Mouse (Mus musculus) forebrain, embryonic 14.5 days (tissue): ENCODE measurements around the gene Hist1h3c. TPM values are rescaled to one million over a fixed set of nuclear protein-coding genes. Genes with fewer than 3 reads are reported as not detected.

Source experiments
- ATAC-seq: fragments of 200-750 bp; cut with Nextera tagmentation; 2 replicates; pipeline ENCODE4 v1.8.0; 2017; ENCODE audit warnings: mild to moderate bottlenecking, moderate library complexity
- DNase-seq: peaks from one replicate; pipeline ENCODE4 v3.0.0-alpha.2; 2015; ENCODE audit warnings: low spot score
- H3K27ac ChIP-seq: fragments of 300-500 bp; sonication (generic); 2 replicates; pipeline ENCODE4 v1.5.1; 2014; ENCODE audit warnings: low read depth, mild to moderate bottlenecking, control low read depth, low read length, moderate library complexity
- H3K27me3 ChIP-seq: fragments of 300-500 bp; sonication (generic); replicated peaks from 2 replicates; pipeline ENCODE4 v1.6.1; 2014; ENCODE audit warnings: low read length, control low read depth, mixed read lengths; ENCODE audit not compliant: control insufficient read depth, insufficient read depth
- H3K36me3 ChIP-seq: fragments of 300-500 bp; sonication (generic); 2 replicates; pipeline ENCODE4 v1.6.1; 2014; ENCODE audit warnings: low read length, control low read depth; ENCODE audit not compliant: control insufficient read depth, insufficient read depth
- H3K4me1 ChIP-seq: fragments of 300-500 bp; sonication (generic); 2 replicates; pipeline ENCODE4 v1.6.1; 2014; ENCODE audit warnings: antibody characterized with exemption, low read length, control low read depth; ENCODE audit not compliant: control insufficient read depth, insufficient read depth
- H3K4me2 ChIP-seq: fragments of 300-500 bp; sonication (generic); 2 replicates; pipeline ENCODE4 v1.6.1; 2014; ENCODE audit warnings: mild to moderate bottlenecking, control low read depth, low read length
- H3K4me3 ChIP-seq: fragments of 300-500 bp; sonication (generic); 2 replicates; pipeline ENCODE4 v1.5.1; 2014; ENCODE audit warnings: low read depth, low read length, control low read depth
- H3K9ac ChIP-seq: fragments of 300-500 bp; sonication (generic); 2 replicates; pipeline ENCODE4 v1.6.1; 2014; ENCODE audit warnings: mild to moderate bottlenecking, low read length, control low read depth, moderate library complexity
- H3K9me3 ChIP-seq: fragments of 300-500 bp; sonication (generic); replicated peaks from 2 replicates; pipeline ENCODE4 v1.6.1; 2016; ENCODE audit warnings: low read length, control low read depth, mixed read lengths; ENCODE audit not compliant: control insufficient read depth
- WGBS: fragments of 180-500 bp; shearing (Covaris S2); extraction: QIAGEN DNeasy Blood & Tissue Kit; methylation state at CpG from one replicate; pipeline ENCODE4 v1.1.7; 2014; 5-methylcytosine and 5-hydroxymethylcytosine counted together
- microRNA-seq: library from miRNA; unstranded; fragments of <30 nt; microRNA quantifications from one replicate; pipeline ENCODE4, GENCODE M21; 2016
- polyA plus RNA-seq: library from polyadenylated mRNA; unstranded; fragments of >200 nt; fragmentation: Nextera tagmentation; extraction: Ambion mirVana; gene quantifications from 2 replicates; pipeline ENCODE4 v1.2.1, GENCODE M21; 2014

The Hist1h3c gene
- polyA plus RNA-seq, 1 experiment from 2014 or later: 5.9 TPM

DNA sequence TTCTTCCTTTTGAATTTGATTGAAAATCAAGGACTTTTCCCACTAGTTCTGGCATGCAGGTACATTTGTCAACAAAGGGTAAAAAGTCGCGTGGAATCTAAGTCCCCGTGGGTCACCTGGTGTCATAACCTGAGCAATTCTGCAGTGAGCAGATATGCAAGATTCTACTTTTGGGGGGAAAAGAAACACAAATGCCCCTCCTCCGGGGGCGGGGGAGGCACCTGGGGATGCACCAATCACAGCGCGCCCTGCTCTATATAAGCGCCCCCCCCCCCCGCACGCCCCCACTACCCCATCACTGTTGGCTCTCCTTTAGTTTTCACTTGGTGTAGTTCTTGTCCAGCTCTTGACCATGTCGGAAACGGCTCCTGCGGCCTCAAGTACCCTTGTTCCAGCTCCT, 49.9 kb downstream of the Hist1h3c start, which contains the start of gene Hist1h1t:
TSS of gene Hist1h1t (plus strand) at position 301 of the 400 bp plus-strand sequence.
- H3K4me1 ChIP-seq: 0 out of 2 replicates have a peak, but pooled peaks cover 6% of the 10 kb centered on the region
- 64% methylated on average over 13 of the region's 13 CpGs for WGBS
- ATAC-seq: no peak
- no peaks in the 10 kb centered on the region for H3K36me3 ChIP-seq
- H3K4me2 ChIP-seq: no peak within 1 kb of the TSS
- H3K9me3 ChIP-seq: no peaks in the 10 kb centered on the region
- H3K9ac ChIP-seq: no peak within 1 kb of the TSS
- no peaks in the 10 kb centered on the region for H3K27me3 ChIP-seq
- no peak for DNase-seq
- no peak within 1 kb of the TSS for H3K4me3 ChIP-seq
- no peak within 1 kb of the TSS for H3K27ac ChIP-seq

Small RNAs within 50 kb of the gene (microRNA-seq; reads per million reads assigned to microRNA genes)
- gene Gm44314 (not detected), gene Gm44484 (not detected)

Other genes starting within 250 kb of the Hist1h3c start
- 4.3 and 7.1 TPM in 2 replicates for gene Hist1h4h, start 214.6 kb downstream of the Hist1h3c start, polyA plus RNA-seq
- 1.9 and 4.4 TPM in 2 replicates for gene Hist1h2af, start 211.7 kb downstream of the Hist1h3c start, polyA plus RNA-seq
- gene Hist1h3g, start 210.2 kb downstream of the Hist1h3c start, polyA plus RNA-seq: 2.2 and 5.3 TPM in 2 replicates
- 0.30 and 0.32 TPM in 2 replicates for gene Hist1h2bh, start 202.2 kb downstream of the Hist1h3c start, polyA plus RNA-seq
- 0.62 and 0.89 TPM in 2 replicates for gene Hist1h3f, start 201.6 kb downstream of the Hist1h3c start, polyA plus RNA-seq
- not detected in 2 replicates for gene Hist1h4f, start 194.0 kb downstream of the Hist1h3c start, polyA plus RNA-seq
- 0.36 and 0.52 TPM in 2 replicates for gene Hist1h1d, start 192.3 kb downstream of the Hist1h3c start, polyA plus RNA-seq
- gene Hist1h3e, start 183.2 kb downstream of the Hist1h3c start, polyA plus RNA-seq: 3.4 and 5.7 TPM in 2 replicates
- 65.4 and 105 TPM in 2 replicates for gene Hist1h2ae, start 174.4 kb downstream of the Hist1h3c start, polyA plus RNA-seq
- gene Hist1h2bg, start 174.2 kb downstream of the Hist1h3c start, polyA plus RNA-seq: 2.3 and 4.3 TPM in 2 replicates
- 1.2 and 3.9 TPM in 2 replicates for gene Hist1h2bf, start 171.4 kb downstream of the Hist1h3c start, polyA plus RNA-seq
- gene Hist1h2ad, start 171.2 kb downstream of the Hist1h3c start, polyA plus RNA-seq: 2.2 and 3.2 TPM in 2 replicates
- 5.8 and 5.9 TPM in 2 replicates for gene Hist1h3d, start 169.8 kb downstream of the Hist1h3c start, polyA plus RNA-seq
- 61.0 and 106 TPM in 2 replicates for gene Hist1h4d, start 164.0 kb downstream of the Hist1h3c start, polyA plus RNA-seq
- gene Hist1h2be, start 124.5 kb downstream of the Hist1h3c start, polyA plus RNA-seq: 1.2 and 1.8 TPM in 2 replicates
- 12.2 and 17.8 TPM in 2 replicates for gene Hist1h1e, start 123.0 kb downstream of the Hist1h3c start, polyA plus RNA-seq
- 0.91 and 1.3 TPM in 2 replicates for gene Hist1h2ac, start 61.7 kb downstream of the Hist1h3c start, polyA plus RNA-seq
- 32.2 and 39.5 TPM in 2 replicates for gene Hist1h2bc, start 61.4 kb downstream of the Hist1h3c start, polyA plus RNA-seq
- not detected in 2 replicates for gene Hist1h1t, start 49.8 kb downstream of the Hist1h3c start, polyA plus RNA-seq
- gene Hist1h4c, start 47.1 kb downstream of the Hist1h3c start, polyA plus RNA-seq: 2.9 and 6.5 TPM in 2 replicates
- gene Hfe, start 34.7 kb downstream of the Hist1h3c start, polyA plus RNA-seq: 3.5 and 4.7 TPM in 2 replicates
- 16.9 and 25.2 TPM in 2 replicates for gene Hist1h1c, start 6.8 kb downstream of the Hist1h3c start, polyA plus RNA-seq
- gene Hist1h2bb, start 1.1 kb upstream of the Hist1h3c start, polyA plus RNA-seq: 1.3 and 1.5 TPM in 2 replicates
- 27.8 and 49.2 TPM in 2 replicates for gene Hist1h2ab, start 5.5 kb upstream of the Hist1h3c start, polyA plus RNA-seq
- gene Hist1h3b, start 6.7 kb upstream of the Hist1h3c start, polyA plus RNA-seq: 2.3 and 9.6 TPM in 2 replicates
- gene Hist1h4b, start 11.4 kb upstream of the Hist1h3c start, polyA plus RNA-seq: 3.5 and 4.7 TPM in 2 replicates
- 0.97 TPM in 1 of 2 replicates, not detected in the other for gene Hist1h4a, start 15.6 kb upstream of the Hist1h3c start, polyA plus RNA-seq
- gene Hist1h3a, start 16.8 kb upstream of the Hist1h3c start, polyA plus RNA-seq: 2.0 and 4.7 TPM in 2 replicates
- gene Hist1h1a, start 18.1 kb upstream of the Hist1h3c start, polyA plus RNA-seq: 2.3 and 2.4 TPM in 2 replicates
- not detected in 2 replicates for gene Trim38, start 24.3 kb upstream of the Hist1h3c start, polyA plus RNA-seq
- not detected in 2 replicates for gene Slc17a2, start 61.4 kb upstream of the Hist1h3c start, polyA plus RNA-seq
- gene Slc17a3, start 93.8 kb upstream of the Hist1h3c start, polyA plus RNA-seq: not detected in 2 replicates
- not detected in 2 replicates for gene Slc17a1, start 122.1 kb upstream of the Hist1h3c start, polyA plus RNA-seq
- gene Slc17a4, start 169.4 kb upstream of the Hist1h3c start, polyA plus RNA-seq: not detected in 2 replicates
- gene Hist1h2ba, start 188.6 kb upstream of the Hist1h3c start, polyA plus RNA-seq: not detected in 2 replicates
- not detected in 2 replicates for gene Hist1h2aa, start 188.9 kb upstream of the Hist1h3c start, polyA plus RNA-seq
- 4.2 and 5.3 TPM in 2 replicates for gene Scgn, start 245.6 kb upstream of the Hist1h3c start, polyA plus RNA-seq